Mouse (Mus musculus) intestine, embryonic 14.5 days (tissue): ENCODE measurements around the gene Mindy4. TPM values are rescaled to one million over a fixed set of nuclear protein-coding genes. Genes with fewer than 3 reads are reported as not detected.
A peak's percentile ranks its signal among the peaks of the same experiment; 100 is the strongest.

Experiments
- ATAC-seq: fragments of 200-750 bp; cut with Nextera tagmentation; replicated peaks from 2 replicates; pipeline ENCODE4 v1.8.0; 2017; ENCODE audit warnings: low read depth, moderate number of reproducible peaks, moderate TSS enrichment, moderate library complexity; ENCODE audit not compliant: low FRiP score, low TSS enrichment
- DNase-seq: peaks from one replicate; pipeline ENCODE4 v3.0.0-alpha.2; 2018; ENCODE audit warnings: low spot score
- H3K27ac ChIP-seq: fragments of 300-500 bp; sonication (generic); 2 replicates; pipeline ENCODE4 v1.5.1; 2014; ENCODE audit warnings: low read depth, mild to moderate bottlenecking, control low read depth
- H3K27me3 ChIP-seq: fragments of 300-500 bp; sonication (generic); replicated peaks from 2 replicates; pipeline ENCODE4 v1.6.1; 2014; ENCODE audit warnings: low read length, control low read depth; ENCODE audit not compliant: control insufficient read depth, insufficient read depth
- H3K36me3 ChIP-seq: fragments of 300-500 bp; sonication (generic); 2 replicates; pipeline ENCODE4 v1.6.1; 2014; ENCODE audit warnings: low read length, control low read depth; ENCODE audit not compliant: control insufficient read depth, insufficient read depth
- H3K4me1 ChIP-seq: fragments of 300-500 bp; sonication (generic); replicated peaks from 2 replicates; pipeline ENCODE4 v1.6.1; 2014; ENCODE audit warnings: low read length, control low read depth, mixed read lengths; ENCODE audit not compliant: control insufficient read depth, insufficient read depth
- H3K4me2 ChIP-seq: fragments of 300-500 bp; sonication (generic); 2 replicates; pipeline ENCODE4 v1.6.1; 2014; ENCODE audit warnings: low read length
- H3K4me3 ChIP-seq: fragments of 300-500 bp; sonication (generic); 2 replicates; pipeline ENCODE4 v1.5.1; 2014; ENCODE audit warnings: low read depth, low read length, control low read depth, mixed read lengths
- H3K9ac ChIP-seq: fragments of 300-500 bp; sonication (generic); 2 replicates; pipeline ENCODE4 v1.6.1; 2014; ENCODE audit warnings: mild to moderate bottlenecking, low read length
- H3K9me3 ChIP-seq: fragments of 300-500 bp; sonication (generic); 2 replicates; pipeline ENCODE4 v1.6.1; 2016; ENCODE audit warnings: low read length, control low read depth; ENCODE audit not compliant: control insufficient read depth
- WGBS: fragments of 180-500 bp; shearing (Covaris S2); extraction: QIAGEN DNeasy Blood & Tissue Kit; methylation state at CpG from one replicate; pipeline ENCODE4 v1.1.7; 2014; 5-methylcytosine and 5-hydroxymethylcytosine counted together
- microRNA-seq: library from miRNA; unstranded; fragments of <30 nt; microRNA quantifications from one replicate; pipeline ENCODE4, GENCODE M21; 2016
- polyA plus RNA-seq: library from polyadenylated mRNA; unstranded; fragments of >200 nt; fragmentation: Nextera tagmentation; extraction: Ambion mirVana; gene quantifications from 2 replicates; pipeline ENCODE4 v1.2.1, GENCODE M21; 2014

Mindy4 gene
- polyA plus RNA-seq, 1 experiment from 2014 or later, result 10.9 TPM

GRCm38 (mm10) chr6:55357636-55358031 is 154.5 kb downstream of the Mindy4 start:
- Histone ChIP-seq H3K27me3 (no peaks in the 10 kb centered on the region), H3K4me1 (peaks cover 7% of the 10 kb centered on the region; the same call in 1 of the 2 replicates), H3K36me3 (no peaks in the 10 kb centered on the region), H3K4me3 (no peak overlapping the region), H3K4me2 (no peak overlapping the region), H3K27ac (peak overlapping the region; percentile 25; the same call in 1 of the 2 replicates), H3K9me3 (no peaks in the 10 kb centered on the region), H3K9ac (no peak overlapping the region)
- ATAC-seq (peak; percentile 82), DNase-seq (no peak)
- 40% methylated on average over 6 of the region's 6 CpGs for WGBS

GRCm38 (mm10) chr6:55358731-55359143 is 155.6 kb downstream of the Mindy4 start:
- no peaks in the 10 kb centered on the region for H3K36me3 ChIP-seq
- H3K9ac ChIP-seq, result no peak overlapping the region
- 28% methylated on average over 2 of the region's 2 CpGs for WGBS
- H3K27ac ChIP-seq, result no peak overlapping the region
- peaks cover 7% of the 10 kb centered on the region; the same call in 1 of the 2 replicates for H3K4me1 ChIP-seq
- H3K4me3 ChIP-seq, result no peak overlapping the region
- no peak for DNase-seq
- H3K4me2 ChIP-seq, result no peak overlapping the region
- no peaks in the 10 kb centered on the region for H3K27me3 ChIP-seq
- H3K9me3 ChIP-seq, result no peaks in the 10 kb centered on the region
- no peak for ATAC-seq

GRCm38 (mm10) chr6:55362663-55363062 is 159.5 kb downstream of the Mindy4 start:
- no peak overlapping the region for H3K9ac ChIP-seq
- H3K4me3 ChIP-seq, result no peak overlapping the region
- H3K27me3 ChIP-seq, result no peaks in the 10 kb centered on the region
- 0 out of 2 replicates have a peak, but pooled peaks cover 2% of the 10 kb centered on the region for H3K4me1 ChIP-seq
- H3K4me2 ChIP-seq, result no peak overlapping the region
- H3K27ac ChIP-seq, result no peak overlapping the region
- WGBS, result 93% methylated on average over 1 of the region's 1 CpGs
- no peak for ATAC-seq
- H3K36me3 ChIP-seq, result no peaks in the 10 kb centered on the region
- H3K9me3 ChIP-seq, result no peaks in the 10 kb centered on the region
- DNase-seq, result no peak

- H3K4me2 ChIP-seq, result no peak overlapping the region
- no peaks in the 10 kb centered on the region for H3K9me3 ChIP-seq
- H3K4me3 ChIP-seq, result no peak overlapping the region
- H3K27me3 ChIP-seq, result no peaks in the 10 kb centered on the region
- no peaks in the 10 kb centered on the region for H3K4me1 ChIP-seq
- H3K27ac ChIP-seq, result no peak overlapping the region
- DNase-seq, result no peak
- no peak for ATAC-seq
- H3K9ac ChIP-seq, result no peak overlapping the region
- no peaks in the 10 kb centered on the region for H3K36me3 ChIP-seq
Measured at GRCm38 (mm10) chr6:55367126-55367525, 163.9 kb downstream of the Mindy4 start.

Small RNA genes lying within 50 kb of the gene (microRNA-seq; reads per million reads assigned to microRNA genes)
- gene Gm25458, result not detected

Other genes starting within 250 kb of the Mindy4 start
- gene Nod1, start 230.8 kb upstream of the Mindy4 start, polyA plus RNA-seq, result 5.6 and 6.7 TPM in 2 replicates
- 9.9 and 12.7 TPM in 2 replicates for gene Ggct, start 210.4 kb upstream of the Mindy4 start, polyA plus RNA-seq
- gene Gars, start 165.4 kb upstream of the Mindy4 start, polyA plus RNA-seq, result 168 and 173 TPM in 2 replicates
- 0.13 and 0.23 TPM in 2 replicates for gene Crhr2, start 70.4 kb upstream of the Mindy4 start, polyA plus RNA-seq
- 0.23 and 0.28 TPM in 2 replicates for gene Inmt, start 28.3 kb upstream of the Mindy4 start, polyA plus RNA-seq
- 1.9 and 2.2 TPM in 2 replicates for gene Aqp1, start 133.0 kb downstream of the Mindy4 start, polyA plus RNA-seq
- 0.18 and 0.22 TPM in 2 replicates for gene Ghrhr, start 172.9 kb downstream of the Mindy4 start, polyA plus RNA-seq
- 9.7 and 10.1 TPM in 2 replicates for gene Adcyap1r1, start 248.6 kb downstream of the Mindy4 start, polyA plus RNA-seq